Mouse (Mus musculus) G1E (cell line): ENCODE data around the gene Rnf227. TPM values are rescaled to one million over a fixed set of nuclear protein-coding genes. Genes with fewer than 3 reads are reported as not detected.

Experiments used
- ATAC-seq: 2 replicates; pipeline ENCODE4 v1.8.0; 2016; ENCODE audit warnings: mild to moderate bottlenecking; ENCODE audit not compliant: insufficient number of reproducible peaks, poor library complexity, low FRiP score, severe bottlenecking; ENCODE audit errors: extremely low read depth
- DNase-seq: peaks from one replicate; pipeline ENCODE4 v3.0.0; 2012; ENCODE audit warnings: low spot score
- H3K27me3 ChIP-seq: 2 replicates; pipeline ENCODE4 v1.6.1; 2012; ENCODE audit warnings: mild to moderate bottlenecking, low read length, inconsistent platforms; ENCODE audit not compliant: insufficient read depth
- H3K36me3 ChIP-seq: replicated peaks from 2 replicates; pipeline ENCODE3; 2012; ENCODE audit warnings: mild to moderate bottlenecking, inconsistent platforms
- H3K4me1 ChIP-seq: 2 replicates; pipeline ENCODE4 v1.6.1; 2012; ENCODE audit warnings: low read depth, low read length, inconsistent platforms, mixed read lengths; ENCODE audit not compliant: insufficient read depth
- H3K4me3 ChIP-seq: 2 replicates; pipeline ENCODE4 v1.5.1; 2012; ENCODE audit warnings: low read depth, mild to moderate bottlenecking, inconsistent platforms, low read length, moderate library complexity, mixed read lengths
- H3K9me3 ChIP-seq: replicated peaks from 2 replicates; pipeline ENCODE4 v1.6.1; 2012; ENCODE audit warnings: inconsistent platforms
- CTCF ChIP-seq: IDR thresholded peaks from 2 replicates; pipeline ENCODE4 v1.5.1; 2012; ENCODE audit warnings: low read depth, low read length, inconsistent platforms, mixed read lengths
- GATA1 ChIP-seq: IDR thresholded peaks from 2 replicates; pipeline ENCODE4 v1.6.1; 2012; ENCODE audit warnings: borderline replicate concordance, low read length, inconsistent platforms, mixed read lengths
- GATA2 ChIP-seq: IDR thresholded peaks from 2 replicates; pipeline ENCODE4 v1.6.1; 2012; ENCODE audit warnings: low read depth, low read length, inconsistent platforms, borderline replicate concordance
- POLR2AphosphoS5 ChIP-seq: IDR thresholded peaks from 2 replicates; pipeline ENCODE4 v1.6.1; 2012; ENCODE audit warnings: low read depth, low read length, inconsistent platforms; ENCODE audit not compliant: insufficient replicate concordance
- TAL1 ChIP-seq: conservative IDR thresholded peaks from 2 replicates; pipeline ENCODE4 v1.6.1; 2012; ENCODE audit warnings: low read depth, low read length, inconsistent platforms, mixed read lengths
- polyA plus RNA-seq: library from polyadenylated mRNA; stranded (reverse); fragments of >175 nt; gene quantifications from 2 replicates; pipeline ENCODE4 v1.2.3, GENCODE M21; 2012
- total RNA-seq, 2 experiments: library from RNA; stranded (forward) in 1 of 2; stranded (reverse) in 1 of 2; fragments of 200-1000 nt in 1 of 2; fragments of >200 nt in 1 of 2; fragmentation: Nextera tagmentation in 1 of 2; gene quantifications; 2 replicates each; pipeline ENCODE4 v1.2.3; 2014 to 2017

Gene Rnf227
- total and polyA plus RNA-seq, 3 experiments, result 0.11 TPM; not detected in 2

GRCm38 (mm10) chr11:69381356-69381755, 41.1 kb downstream of the Rnf227 start:
- peaks cover 2% of the 10 kb centered on the region; the same call in 1 of the 2 replicates for H3K4me1 ChIP-seq
- TF ChIP-seq CTCF (no peak), GATA1 (no peak), GATA2 (no peak), TAL1 (no peak), POLR2AphosphoS5 (no peak)
- no peak for ATAC-seq
- H3K9me3 ChIP-seq, result no peaks in the 10 kb centered on the region
- no peak overlapping the region for H3K4me3 ChIP-seq
- no peaks in the 10 kb centered on the region for H3K27me3 ChIP-seq
- no peak for DNase-seq
- H3K36me3 ChIP-seq, result peaks cover 38% of the 10 kb centered on the region

- H3K4me1 ChIP-seq, result peaks cover 2% of the 10 kb centered on the region; the same call in 1 of the 2 replicates
- no peak overlapping the region for H3K4me3 ChIP-seq
- no peak for TF ChIP-seq CTCF
- TF ChIP-seq GATA2, result no peak
- no peak for TF ChIP-seq GATA1
- TF ChIP-seq TAL1, result no peak
- no peak for TF ChIP-seq POLR2AphosphoS5
- peaks cover 28% of the 10 kb centered on the region for H3K36me3 ChIP-seq
- H3K9me3 ChIP-seq, result no peaks in the 10 kb centered on the region
- ATAC-seq (no peak), DNase-seq (no peak)
- H3K27me3 ChIP-seq, result no peaks in the 10 kb centered on the region
Observed at GRCm38 (mm10) chr11:69382478-69383105, 42.3 kb downstream of the Rnf227 start.

- no peaks in the 10 kb centered on the region for H3K9me3 ChIP-seq
- peaks cover 29% of the 10 kb centered on the region for H3K36me3 ChIP-seq
- no peak for DNase-seq
- H3K4me3 ChIP-seq, result no peak overlapping the region
- no peaks in the 10 kb centered on the region for H3K27me3 ChIP-seq
- ATAC-seq, result no peak
- H3K4me1 ChIP-seq, result peaks cover 6% of the 10 kb centered on the region; the same call in 1 of the 2 replicates
- TF ChIP-seq GATA2 (no peak), POLR2AphosphoS5 (no peak), GATA1 (no peak), CTCF (no peak), TAL1 (no peak)
Observed at GRCm38 (mm10) chr11:69384979-69385378, 44.7 kb downstream of the Rnf227 start.

- Histone ChIP-seq H3K36me3 (peaks cover 26% of the 10 kb centered on the region), H3K4me1 (peaks cover 9% of the 10 kb centered on the region; the same call in 1 of the 2 replicates), H3K4me3 (no peak overlapping the region), H3K27me3 (no peaks in the 10 kb centered on the region), H3K9me3 (no peaks in the 10 kb centered on the region)
- no peak for TF ChIP-seq POLR2AphosphoS5
- no peak for TF ChIP-seq GATA2
- no peak for TF ChIP-seq TAL1
- TF ChIP-seq CTCF, result no peak
- no peak for TF ChIP-seq GATA1
- ATAC-seq (no peak), DNase-seq (no peak)
Observed at GRCm38 (mm10) chr11:69386758-69387157, 46.5 kb downstream of the Rnf227 start.

- ATAC-seq (no peak), DNase-seq (no peak)
- TF ChIP-seq POLR2AphosphoS5 (no peak), CTCF (no peak), TAL1 (no peak), GATA1 (no peak)
- H3K4me3 ChIP-seq, result no peak overlapping the region
- H3K27me3 ChIP-seq, result no peaks in the 10 kb centered on the region
- H3K36me3 ChIP-seq, result peaks cover 20% of the 10 kb centered on the region
- H3K9me3 ChIP-seq, result no peaks in the 10 kb centered on the region
- H3K4me1 ChIP-seq, result peaks cover 10% of the 10 kb centered on the region; the same call in 1 of the 2 replicates
Observed at GRCm38 (mm10) chr11:69388680-69389079, 48.4 kb downstream of the Rnf227 start.

- TF ChIP-seq TAL1, result no peak
- TF ChIP-seq GATA1, result no peak
- no peak for TF ChIP-seq CTCF
- TF ChIP-seq GATA2, result no peak
- TF ChIP-seq POLR2AphosphoS5, result no peak
- no peaks in the 10 kb centered on the region for H3K9me3 ChIP-seq
- no peak overlapping the region for H3K4me3 ChIP-seq
- no peak for DNase-seq
- H3K4me1 ChIP-seq, result peaks cover 15% of the 10 kb centered on the region
- no peaks in the 10 kb centered on the region for H3K27me3 ChIP-seq
- ATAC-seq, result no peak
- H3K36me3 ChIP-seq, result peaks cover 16% of the 10 kb centered on the region
Observed at GRCm38 (mm10) chr11:69389531-69390399, 49.5 kb downstream of the Rnf227 start.
